Mouse (Mus musculus): ENCODE data around the gene Crxos. TPM values are rescaled to one million over a fixed set of nuclear protein-coding genes. Genes with fewer than 3 reads are reported as not detected.
"Not testable (repeated sequence)": the region's sequence is repeated elsewhere in the genome, so short reads cannot be mapped to it uniquely, and the experiment has no call there.

The Crxos gene
- polyA plus RNA-seq, 1 experiment, result not detected

GRCm38 (mm10) chr7:15914751-15915150 lies 32.3 kb downstream of the Crxos start:
- Histone ChIP-seq H3K4me3 (ENCODE audit: insufficient read depth, low read depth, low read length) (no peak overlapping the region), H3K4me1 (ENCODE audit: control insufficient read depth, insufficient read depth, insufficient read length, low read length) (0 out of 2 replicates have a peak, but pooled peaks cover 4% of the 10 kb centered on the region), H3K27ac (replicated peaks; ENCODE audit: low read depth, low read length) (no peak overlapping the region)

- not testable (repeated sequence) for H3K4me1 ChIP-seq (ENCODE audit: control insufficient read depth, insufficient read depth, insufficient read length, low read length); H3K27ac ChIP-seq (replicated peaks; ENCODE audit: low read depth, low read length); H3K4me3 ChIP-seq (ENCODE audit: insufficient read depth, low read depth, low read length)
These were observed 33.3 kb downstream of the Crxos start for GRCm38 (mm10) chr7:15915695-15916094.

- H3K27ac ChIP-seq (replicated peaks; ENCODE audit: low read depth, low read length), result no peak overlapping the region
- no peak overlapping the region for H3K4me3 ChIP-seq (ENCODE audit: insufficient read depth, low read depth, low read length)
- H3K4me1 ChIP-seq (ENCODE audit: control insufficient read depth, insufficient read depth, insufficient read length, low read length), result peaks cover 7% of the 10 kb centered on the region; the same call in 1 of the 2 replicates
These were observed 33.8 kb downstream of the Crxos start for GRCm38 (mm10) chr7:15916134-15916723.

GRCm38 (mm10) chr7:15916996-15917395 lies 34.6 kb downstream of the Crxos start:
- Histone ChIP-seq H3K27ac (replicated peaks; ENCODE audit: low read depth, low read length) (no peak overlapping the region), H3K4me1 (ENCODE audit: control insufficient read depth, insufficient read depth, insufficient read length, low read length) (peaks cover 7% of the 10 kb centered on the region; the same call in 1 of the 2 replicates), H3K4me3 (ENCODE audit: insufficient read depth, low read depth, low read length) (no peak overlapping the region)

GRCm38 (mm10) chr7:15918371-15918770 lies 36.0 kb downstream of the Crxos start:
- no peak overlapping the region for H3K4me3 ChIP-seq (ENCODE audit: insufficient read depth, low read depth, low read length)
- peaks cover 7% of the 10 kb centered on the region; the same call in 1 of the 2 replicates for H3K4me1 ChIP-seq (ENCODE audit: control insufficient read depth, insufficient read depth, insufficient read length, low read length)
- no peak overlapping the region for H3K27ac ChIP-seq (replicated peaks; ENCODE audit: low read depth, low read length)

GRCm38 (mm10) chr7:15919947-15920346 lies 37.5 kb downstream of the Crxos start:
- H3K27ac ChIP-seq (replicated peaks; ENCODE audit: low read depth, low read length), result no peak overlapping the region
- peaks cover 7% of the 10 kb centered on the region; the same call in 1 of the 2 replicates for H3K4me1 ChIP-seq (ENCODE audit: control insufficient read depth, insufficient read depth, insufficient read length, low read length)
- H3K4me3 ChIP-seq (ENCODE audit: insufficient read depth, low read depth, low read length), result 0 out of 2 replicates have a peak overlapping the region, but pooled peaks have one; percentile 75

GRCm38 (mm10) chr7:15920645-15921190 lies 38.3 kb downstream of the Crxos start:
- Histone ChIP-seq H3K27ac (replicated peaks; ENCODE audit: low read depth, low read length) (0 out of 2 replicates have a peak overlapping the region, but pooled peaks have one; percentile 15), H3K4me1 (ENCODE audit: control insufficient read depth, insufficient read depth, insufficient read length, low read length) (peaks cover 7% of the 10 kb centered on the region; the same call in 1 of the 2 replicates), H3K4me3 (ENCODE audit: insufficient read depth, low read depth, low read length) (peak overlapping the region; percentile 75)

- Histone ChIP-seq H3K4me1 (ENCODE audit: control insufficient read depth, insufficient read depth, insufficient read length, low read length) (peaks cover 7% of the 10 kb centered on the region; the same call in 1 of the 2 replicates), H3K27ac (replicated peaks; ENCODE audit: low read depth, low read length) (peak overlapping the region; percentile 98), H3K4me3 (ENCODE audit: insufficient read depth, low read depth, low read length) (peak overlapping the region; percentile 75)
These were observed 39.4 kb downstream of the Crxos start for GRCm38 (mm10) chr7:15921796-15922195.

- H3K4me3 ChIP-seq (ENCODE audit: insufficient read depth, low read depth, low read length), result peak within 1 kb of the TSS; percentile 75
- H3K4me1 ChIP-seq (ENCODE audit: control insufficient read depth, insufficient read depth, insufficient read length, low read length), result peaks cover 7% of the 10 kb centered on the region; the same call in 1 of the 2 replicates
- peak within 1 kb of the TSS; percentile 98 for H3K27ac ChIP-seq (replicated peaks; ENCODE audit: low read depth, low read length)
These were observed 39.9 kb downstream of the Crxos start, which contains the start of gene Selenow for GRCm38 (mm10) chr7:15922220-15922773. Gene Selenow, minus strand, starts transcription at chr7:15922402.

- Histone ChIP-seq H3K4me3 (ENCODE audit: insufficient read depth, low read depth, low read length) (no peak overlapping the region), H3K4me1 (ENCODE audit: control insufficient read depth, insufficient read depth, insufficient read length, low read length) (peaks cover 10% of the 10 kb centered on the region; the same call in 1 of the 2 replicates), H3K27ac (replicated peaks; ENCODE audit: low read depth, low read length) (no peak overlapping the region; the same call in 1 of the 2 replicates)
These were observed 47.5 kb downstream of the Crxos start for GRCm38 (mm10) chr7:15929910-15930309.

- H3K27ac ChIP-seq (replicated peaks; ENCODE audit: low read depth, low read length), result no peak overlapping the region
- H3K4me3 ChIP-seq (ENCODE audit: insufficient read depth, low read depth, low read length), result no peak overlapping the region
These were observed 48.1 kb downstream of the Crxos start for GRCm38 (mm10) chr7:15930543-15930942.

GRCm38 (mm10) chr7:15931635-15932034 lies 49.2 kb downstream of the Crxos start:
- Histone ChIP-seq H3K4me1 (ENCODE audit: control insufficient read depth, insufficient read depth, insufficient read length, low read length) (peaks cover 10% of the 10 kb centered on the region; the same call in 1 of the 2 replicates), H3K4me3 (ENCODE audit: insufficient read depth, low read depth, low read length) (no peak overlapping the region), H3K27ac (replicated peaks; ENCODE audit: low read depth, low read length) (peak overlapping the region; percentile 80; the same call in 1 of the 2 replicates)

More at GRCm38 (mm10) chr7:15930543-15930942, 48.1 kb downstream of the Crxos start:
- H3K4me1 ChIP-seq (ENCODE audit: control insufficient read depth, insufficient read depth, insufficient read length, low read length), result peaks cover 10% of the 10 kb centered on the region; the same call in 1 of the 2 replicates

- peaks cover 10% of the 10 kb centered on the region; the same call in 1 of the 2 replicates for H3K4me1 ChIP-seq (ENCODE audit: control insufficient read depth, insufficient read depth, insufficient read length, low read length)
- H3K27ac ChIP-seq (replicated peaks; ENCODE audit: low read depth, low read length), result peak overlapping the region; percentile 94
These were observed 51.3 kb downstream of the Crxos start for GRCm38 (mm10) chr7:15933437-15934359.

GRCm38 (mm10) chr7:15937491-15937890 lies 55.1 kb downstream of the Crxos start:
- Histone ChIP-seq H3K4me3 (ENCODE audit: insufficient read depth, low read depth, low read length) (no peak overlapping the region), H3K4me1 (ENCODE audit: control insufficient read depth, insufficient read depth, insufficient read length, low read length) (peaks cover 4% of the 10 kb centered on the region; the same call in 1 of the 2 replicates), H3K27ac (replicated peaks; ENCODE audit: low read depth, low read length) (no peak overlapping the region)

More at GRCm38 (mm10) chr7:15933437-15934359, 51.3 kb downstream of the Crxos start:
- 0 out of 2 replicates have a peak overlapping the region, but pooled peaks have one; percentile 10 for H3K4me3 ChIP-seq (ENCODE audit: insufficient read depth, low read depth, low read length)

All from brown adipose tissue, adult 24 weeks (tissue).